Mouse (Mus musculus): ENCODE data around the gene Grk5. TPM values are rescaled to one million over a fixed set of nuclear protein-coding genes. Genes with fewer than 3 reads are reported as not detected.

Grk5 gene
- total RNA-seq, 4 experiments from 2014 or later, result 15.6 to 20.6 (median 17.7) TPM

- DNase-seq (ENCODE audit: low spot score in 2 of 2), result no peak
Measured at GRCm38 (mm10) chr19:61056783-61057410, 167.3 kb downstream of the Grk5 start.

DNA sequence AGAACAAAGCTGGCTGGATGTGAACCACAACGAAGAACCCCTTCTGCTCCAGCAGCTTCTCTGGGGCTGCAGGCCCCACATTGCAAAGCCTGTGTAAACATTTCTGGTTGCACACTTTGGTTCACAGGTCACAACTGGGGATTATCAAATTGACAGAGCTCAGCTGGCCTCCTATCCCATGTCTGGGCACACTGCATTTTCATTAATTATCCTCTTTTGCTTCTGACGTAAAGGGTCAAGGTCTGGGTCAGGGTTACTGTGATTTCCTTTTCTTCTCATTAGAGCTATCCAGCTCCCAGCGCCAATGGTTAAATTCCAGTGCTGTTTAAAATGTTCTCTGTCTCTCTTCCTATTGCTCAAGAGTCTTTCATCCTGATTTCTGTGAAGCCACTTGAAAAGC lies 168.0 kb downstream of the Grk5 start:
- no peak for DNase-seq (ENCODE audit: low spot score in 2 of 2)

DNA sequence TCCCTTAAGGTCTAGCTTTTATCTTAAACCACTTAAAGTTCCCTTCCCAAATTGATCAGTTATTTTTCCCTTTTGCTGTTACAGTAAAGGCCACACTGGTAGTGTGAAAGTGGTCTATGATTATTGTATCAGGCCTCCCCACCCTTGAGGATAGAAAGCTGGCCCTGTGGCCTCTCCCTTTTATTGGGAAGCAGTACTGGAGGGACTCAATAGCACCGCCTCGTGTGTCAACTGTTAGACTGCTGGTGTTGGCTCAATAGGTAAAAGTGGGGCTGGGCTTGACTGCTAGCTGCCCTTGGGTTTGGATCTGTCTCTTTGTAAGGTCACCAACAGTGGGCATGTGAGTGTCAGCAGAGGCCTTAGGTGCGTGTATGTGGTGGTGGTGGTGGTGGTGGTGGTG lies 174.8 kb downstream of the Grk5 start:
- no peak for DNase-seq (ENCODE audit: low spot score in 2 of 2)

DNA sequence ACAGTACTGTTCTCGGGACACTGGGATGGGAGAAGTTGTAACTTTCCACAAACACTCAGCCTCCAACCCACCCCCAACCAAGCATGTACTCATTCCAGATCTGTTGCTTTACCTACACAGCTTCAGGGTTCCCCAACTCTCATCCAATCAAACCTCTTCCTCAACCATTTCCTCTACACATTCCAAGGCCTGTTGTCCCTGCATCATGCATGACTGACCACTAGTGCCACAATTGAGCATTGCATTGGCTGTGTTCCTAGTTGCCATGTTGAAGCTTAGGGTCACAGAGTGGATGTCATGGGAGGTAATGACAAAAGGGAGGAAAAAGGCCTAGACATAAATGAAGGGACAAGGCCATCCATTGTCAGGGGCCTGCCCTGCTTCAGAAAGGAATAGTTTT lies 175.5 kb downstream of the Grk5 start:
- DNase-seq (ENCODE audit: low spot score in 2 of 2), result no peak

GRCm38 (mm10) chr19:61078622-61079021 lies 189.1 kb downstream of the Grk5 start:
- no peak for DNase-seq (ENCODE audit: low spot score in 2 of 2)

DNA sequence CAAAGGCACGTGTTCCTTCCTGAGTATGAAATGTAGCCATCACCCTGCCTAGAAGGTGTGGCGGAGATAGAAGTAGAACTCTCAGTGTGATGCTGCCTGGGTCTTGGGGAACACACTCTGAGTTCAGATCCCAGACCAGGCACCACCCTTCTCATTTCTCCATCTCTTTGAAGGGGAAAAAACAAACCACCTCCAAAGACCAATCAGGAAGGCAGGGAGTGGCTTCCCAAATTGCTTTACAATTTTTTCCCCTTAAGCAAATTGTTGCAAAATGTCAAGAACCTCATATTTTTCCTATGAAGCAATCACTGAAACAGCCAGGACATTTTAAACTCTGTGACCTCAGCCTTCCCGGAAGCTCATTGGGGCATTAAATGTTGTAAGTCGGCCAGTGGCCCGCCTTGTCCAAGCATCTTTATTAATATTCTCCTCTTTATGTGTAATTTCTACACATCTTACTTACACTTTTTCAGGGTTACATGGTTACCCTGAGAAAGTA lies 190.8 kb downstream of the Grk5 start:
- no peak for DNase-seq (ENCODE audit: low spot score in 2 of 2)

DNA sequence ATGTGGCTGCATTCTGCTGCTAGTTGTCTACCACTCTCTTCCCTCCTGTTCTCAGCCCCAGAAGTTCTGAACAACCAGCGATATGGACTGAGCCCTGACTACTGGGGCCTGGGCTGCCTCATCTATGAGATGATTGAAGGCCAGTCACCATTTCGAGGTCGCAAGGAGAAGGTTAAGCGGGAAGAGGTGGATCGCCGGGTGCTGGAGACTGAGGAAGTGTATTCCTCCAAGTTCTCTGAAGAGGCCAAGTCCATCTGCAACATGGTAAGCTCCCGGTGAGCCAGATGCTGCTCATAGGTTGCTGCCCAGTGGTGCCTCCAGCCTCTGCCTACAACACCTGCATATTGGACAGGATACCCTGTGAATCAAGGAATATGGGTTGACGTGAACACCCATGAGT lies 193.5 kb downstream of the Grk5 start:
- DNase-seq (ENCODE audit: low spot score in 2 of 2), result no peak

DNA sequence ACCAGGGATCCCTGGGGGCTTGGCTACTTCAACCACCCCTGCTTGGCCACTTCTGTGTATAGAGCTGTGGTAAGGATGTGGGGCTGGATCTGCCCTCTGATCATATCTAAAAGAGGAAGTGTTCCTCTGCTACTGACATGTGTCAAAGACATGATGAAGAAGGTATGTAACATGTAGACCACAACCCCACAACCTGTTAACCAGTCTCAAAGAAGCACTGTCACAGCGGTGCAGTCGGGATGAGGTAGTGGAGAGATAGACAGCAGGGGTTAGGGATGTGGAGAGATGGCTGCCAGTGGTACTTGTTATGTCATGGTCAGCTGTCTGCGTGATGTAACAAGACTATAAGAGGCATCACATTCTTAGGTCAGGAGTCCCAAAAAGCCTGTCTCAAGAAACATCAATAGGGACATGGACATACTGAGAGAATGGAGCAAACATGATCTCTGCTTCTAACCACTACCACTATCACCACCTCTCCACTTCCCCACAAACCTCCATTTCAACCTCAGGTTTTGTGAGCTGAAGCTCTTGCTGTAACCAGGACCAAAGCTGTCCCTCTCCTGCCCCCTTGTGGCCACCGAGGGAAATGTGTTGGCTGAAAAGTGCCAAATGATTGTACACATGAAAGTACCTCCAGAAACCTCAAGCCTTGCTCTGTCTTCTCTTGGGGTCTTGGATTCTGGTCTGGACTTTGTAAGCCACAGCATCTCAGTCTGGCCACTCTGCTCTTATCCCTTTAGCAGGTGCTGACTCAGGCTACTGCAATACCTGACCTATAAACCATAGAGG lies 194.8 kb downstream of the Grk5 start:
- peak; percentile 84 to 93 for DNase-seq (ENCODE audit: low spot score in 2 of 2)

DNA sequence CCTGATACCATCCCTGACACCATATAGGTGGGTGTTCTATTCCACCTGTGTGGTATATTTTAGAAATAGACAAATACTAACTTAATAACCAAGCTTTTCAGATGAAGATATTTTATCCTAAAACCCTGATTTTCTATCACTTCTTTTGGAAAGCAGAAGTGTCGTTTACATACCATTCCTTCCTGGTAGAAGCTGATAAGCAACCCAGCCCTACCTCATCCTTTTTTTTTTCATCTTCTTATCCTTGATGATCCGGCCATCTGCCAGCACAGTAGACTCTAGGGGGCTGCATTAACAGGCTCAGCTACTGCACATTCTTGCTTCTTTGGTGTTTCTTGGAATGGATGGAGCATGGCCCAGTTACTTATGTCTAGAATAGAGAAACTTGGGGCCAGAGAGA lies 195.7 kb downstream of the Grk5 start:
- no peak for DNase-seq (ENCODE audit: low spot score in 2 of 2)

DNA sequence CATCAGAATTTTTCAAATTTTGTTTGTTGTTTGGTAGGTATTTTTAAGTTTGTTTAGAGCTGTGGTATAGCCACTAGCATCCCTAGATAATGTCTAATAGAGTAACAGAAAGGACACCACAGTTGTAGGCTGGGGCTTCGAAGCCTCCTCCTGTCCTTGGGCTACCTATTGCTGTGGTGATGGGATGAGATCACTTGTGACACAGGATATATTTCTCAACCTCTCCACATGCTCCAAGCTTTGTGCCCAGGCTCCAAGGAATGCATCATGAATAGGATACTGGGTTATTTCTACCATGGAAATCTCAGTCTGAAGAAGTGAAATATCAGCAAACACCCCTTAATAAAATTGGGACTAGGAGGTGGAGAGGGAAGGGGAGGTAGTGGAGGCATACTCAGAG lies 198.2 kb downstream of the Grk5 start:
- DNase-seq (ENCODE audit: low spot score in 2 of 2), result no peak

GRCm38 (mm10) chr19:61089001-61089400 lies 199.5 kb downstream of the Grk5 start:
- DNase-seq (ENCODE audit: low spot score in 2 of 2), result no peak

- no peak for DNase-seq (ENCODE audit: low spot score in 2 of 2)
Measured at GRCm38 (mm10) chr19:61090541-61090940, 201.0 kb downstream of the Grk5 start.

- DNase-seq (ENCODE audit: low spot score in 2 of 2), result no peak
Measured at GRCm38 (mm10) chr19:61096776-61097175, 207.2 kb downstream of the Grk5 start.

- DNase-seq (ENCODE audit: low spot score in 2 of 2), result no peak
Measured at GRCm38 (mm10) chr19:61097764-61098163, 208.2 kb downstream of the Grk5 start.

- DNase-seq (ENCODE audit: low spot score in 2 of 2), result no peak
Measured at GRCm38 (mm10) chr19:61110184-61110583, 220.6 kb downstream of the Grk5 start.

DNA sequence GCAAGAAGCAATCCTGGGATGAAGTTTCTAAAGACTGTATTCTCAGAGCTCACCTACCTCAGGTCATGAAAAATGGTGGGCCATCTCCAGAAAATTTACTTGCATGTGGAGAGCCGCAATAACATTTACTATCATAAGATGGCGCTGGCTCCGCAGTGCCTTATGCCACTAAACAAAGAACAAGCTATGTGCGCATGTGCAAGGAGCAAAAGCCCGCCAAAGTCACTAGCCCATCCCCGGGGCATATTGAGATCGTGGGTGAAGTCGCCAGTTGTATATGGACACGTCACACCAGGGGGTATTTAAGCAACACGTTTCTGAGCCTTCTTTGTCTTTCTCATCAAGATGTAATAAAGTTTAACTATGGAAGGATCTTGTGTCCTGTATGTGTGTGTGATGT lies 241.5 kb downstream of the Grk5 start:
- no peak for DNase-seq (ENCODE audit: low spot score in 2 of 2)

DNA sequence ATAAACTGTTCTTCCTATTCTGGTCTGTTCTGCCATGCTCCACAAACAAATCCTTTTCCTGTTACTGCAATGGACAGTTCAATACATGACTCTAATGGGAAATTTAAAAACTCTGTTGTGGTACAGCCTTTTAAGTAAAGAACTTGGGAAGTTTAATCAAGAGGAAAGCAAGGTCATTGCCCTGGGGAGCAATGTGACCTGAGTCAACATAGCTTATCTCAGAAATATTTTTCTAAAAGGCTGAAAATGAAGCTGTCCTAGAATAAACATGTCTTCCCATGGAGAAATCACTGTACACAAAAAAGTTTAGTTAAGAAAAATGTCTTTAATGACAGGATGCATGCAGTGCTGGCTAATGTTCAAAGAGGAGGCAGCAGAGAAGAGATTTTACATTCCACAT lies 249.1 kb downstream of the Grk5 start:
- no peak for DNase-seq (ENCODE audit: low spot score in 2 of 2)

- DNase-seq (ENCODE audit: low spot score in 2 of 2), result peak; percentile 62 to 88
Measured at GRCm38 (mm10) chr19:61140342-61141206, 251.0 kb downstream of the Grk5 start, which contains the start of gene Zfp950. Gene Zfp950 (minus strand): TSS chr19:61140840.

GRCm38 (mm10) chr19:61141299-61141698 lies 251.8 kb downstream of the Grk5 start:
- no peak for DNase-seq (ENCODE audit: low spot score in 2 of 2)

Measured in left cerebral cortex, adult 8-10 months (tissue).